Mouse (Mus musculus) embryonic stem cell, embryonic (primary cell): ENCODE results near the gene Ncs1.

Source experiments
- CTCF ChIA-PET, 4 experiments: fragments of 300-600 bp in 2 of 4; fragments of 350-600 bp in 2 of 4; sonication (Branson Sonifier 250); formaldehyde crosslinking; loops; one replicate each; lab custom pipeline; 2022; ENCODE audit warnings: inconsistent platforms in 2 of 4; lab: Charles Lee
- POLR2A ChIA-PET, 4 experiments: fragments of 300-600 bp in 2 of 4; fragments of 350-600 bp in 2 of 4; sonication (Branson Sonifier 250); formaldehyde crosslinking; loops; one replicate each; lab custom pipeline; 2022; ENCODE audit warnings: antibody characterized with exemption in 4 of 4, inconsistent platforms in 1 of 4; lab: Charles Lee

The Ncs1 gene

DNA sequence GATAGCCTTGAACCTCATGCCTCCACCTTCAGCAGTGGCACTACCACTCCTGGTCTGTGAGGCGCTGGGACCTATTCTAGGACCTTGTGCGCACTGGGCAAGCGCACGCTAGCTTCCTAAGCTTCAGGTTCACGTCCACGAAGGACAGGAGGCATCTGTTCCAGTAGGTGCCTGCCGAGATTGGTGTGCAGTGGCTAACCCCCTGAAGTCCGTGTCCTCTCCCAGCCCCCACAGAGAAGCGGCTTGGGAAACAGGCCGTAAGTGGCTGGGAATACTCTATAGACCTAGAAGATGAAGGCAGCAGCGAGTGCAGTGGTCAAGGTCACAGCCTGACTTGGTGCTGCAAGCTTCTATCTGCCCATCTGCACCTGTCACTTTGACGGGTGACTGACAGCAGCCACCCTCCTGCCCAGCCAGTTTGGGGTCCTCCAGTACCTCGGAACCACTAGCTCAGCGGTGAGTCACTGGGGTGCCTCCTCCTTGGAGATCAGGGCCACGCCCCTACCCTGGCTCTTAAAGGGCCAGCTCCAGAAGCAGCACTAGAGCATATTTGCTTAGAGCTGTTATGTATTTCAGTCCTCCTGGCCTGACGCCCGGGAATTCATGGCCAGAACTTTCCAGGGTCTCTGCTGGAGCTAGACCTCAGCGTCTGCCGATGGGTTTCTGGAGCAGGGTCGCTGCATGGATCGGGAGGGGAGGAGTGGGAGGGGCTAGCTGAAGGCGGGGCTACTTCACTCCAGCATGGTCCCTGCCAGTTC, 13.2 kb downstream of the Ncs1 start:
- POLR2A ChIA-PET: interaction anchor here in 3 of 4 experiments (0.6 to 5.2 kb wide), 21 partner anchors 9 to 452 kb away, joined by 3 to 32 read pairs (median 5); partner anchors contain the start of genes Ncs1 (in 2 of the 3), Fnbp1 (in 1 of the 3) and Ntmt1 (in 1 of the 3)
- CTCF ChIA-PET: interaction anchor here (0.6 to 1.6 kb wide), 18 partner anchors 9 to 329 kb away, joined by 3 to 8 read pairs (median 3); partner anchors contain the start of gene Ptges (in 1 of the 4)

DNA sequence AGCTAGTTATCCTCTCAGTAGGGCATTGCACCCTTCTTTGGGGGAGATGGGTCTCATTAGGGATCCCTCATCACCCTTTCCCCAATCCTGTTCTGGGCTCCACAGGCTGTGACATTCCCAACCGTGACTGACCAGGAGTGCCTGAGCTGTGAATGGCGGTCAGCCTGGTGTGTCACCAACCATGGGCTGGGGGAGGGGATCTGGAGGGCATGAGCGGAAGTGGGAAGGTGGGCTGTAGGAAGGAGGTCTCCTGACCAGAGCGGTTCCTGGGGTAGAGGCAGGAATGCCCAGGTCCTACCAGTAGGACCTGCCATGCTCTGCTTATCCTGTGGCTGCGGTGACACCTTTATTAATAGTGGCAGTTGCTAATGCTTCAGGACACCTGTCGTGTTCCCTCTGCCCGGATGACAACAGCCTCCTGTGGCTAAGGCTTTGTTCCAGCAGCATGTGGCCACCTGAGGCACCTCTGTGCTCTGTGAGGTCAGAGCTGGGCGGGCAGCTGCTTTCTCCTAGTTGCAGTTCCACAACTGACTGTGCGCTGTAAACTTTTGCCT, 13.8 kb downstream of the Ncs1 start:
- ChIA-PET POLR2A (interaction anchor here in 3 of 4 experiments (0.6 to 5.2 kb wide), 17 partner anchors 8 to 452 kb away, joined by 3 to 32 read pairs (median 5); partner anchors contain the start of genes Ncs1 (in 2 of the 3), Fnbp1 (in 1 of the 3) and Ntmt1 (in 1 of the 3)), CTCF (interaction anchor here in 3 of 4 experiments (0.6 to 1.6 kb wide), 14 partner anchors 12 to 330 kb away, joined by 3 to 7 read pairs (median 3); partner anchors contain the start of gene Ptges (in 1 of the 3))

DNA sequence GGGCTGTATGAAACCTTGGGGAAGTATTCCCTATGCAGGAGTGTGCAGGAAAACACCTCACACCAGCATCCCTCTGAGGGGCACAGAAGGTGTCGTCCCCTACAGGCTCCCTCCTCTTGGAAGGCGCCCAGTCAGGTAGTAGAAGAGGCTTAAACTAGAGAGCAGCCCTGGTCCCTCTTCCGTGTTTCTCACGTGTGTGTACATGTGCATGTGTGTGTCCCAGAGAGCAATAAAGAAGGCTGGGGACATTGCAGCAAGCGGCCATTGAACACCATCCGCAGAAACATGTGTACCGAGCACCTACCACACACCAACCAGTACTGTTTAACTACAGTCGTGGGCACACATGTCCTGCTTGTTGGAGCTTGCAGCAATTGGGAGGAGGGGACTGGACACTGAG, 14.9 kb downstream of the Ncs1 start:
- ChIA-PET CTCF (interaction anchor here in 1 of 4 experiments (1.1 kb wide), 1 partner anchor 31 kb away, joined by 3 read pairs; no protein-coding TSS in a partner anchor), POLR2A (interaction anchor here in 1 of 4 experiments (1.2 kb wide), 1 partner anchor 19 kb away, joined by 3 read pairs; no protein-coding TSS in a partner anchor)

DNA sequence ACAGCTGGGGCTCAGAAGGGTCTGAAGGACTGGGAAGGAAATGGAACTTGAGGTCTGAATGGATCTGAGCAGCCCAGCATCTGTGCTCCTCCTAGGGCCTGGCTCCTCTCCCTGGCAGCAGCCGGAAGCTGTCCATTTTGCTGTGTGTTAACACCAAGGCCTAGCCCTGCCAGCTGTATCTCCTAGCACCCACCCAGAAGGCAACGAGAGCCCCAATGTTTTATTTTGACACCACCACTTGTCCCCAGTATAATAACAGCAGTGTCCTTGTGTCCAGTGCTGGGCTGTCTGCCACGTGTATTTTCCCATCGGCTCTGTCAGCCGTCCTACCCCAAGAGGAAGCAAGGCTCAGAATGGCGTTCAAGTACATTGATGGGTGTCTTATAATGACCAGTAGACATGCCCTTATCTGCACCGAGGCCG, 17.4 kb downstream of the Ncs1 start:
- CTCF ChIA-PET: interaction anchor here in 1 of 4 experiments (1.2 kb wide), 1 partner anchor 118 kb away, joined by 3 read pairs; no protein-coding TSS in a partner anchor
- POLR2A ChIA-PET: interaction anchor here in 2 of 4 experiments (0.5 to 1.4 kb wide), 4 partner anchors 14 to 194 kb away, joined by 3 to 6 read pairs (median 3); no protein-coding TSS in a partner anchor

DNA sequence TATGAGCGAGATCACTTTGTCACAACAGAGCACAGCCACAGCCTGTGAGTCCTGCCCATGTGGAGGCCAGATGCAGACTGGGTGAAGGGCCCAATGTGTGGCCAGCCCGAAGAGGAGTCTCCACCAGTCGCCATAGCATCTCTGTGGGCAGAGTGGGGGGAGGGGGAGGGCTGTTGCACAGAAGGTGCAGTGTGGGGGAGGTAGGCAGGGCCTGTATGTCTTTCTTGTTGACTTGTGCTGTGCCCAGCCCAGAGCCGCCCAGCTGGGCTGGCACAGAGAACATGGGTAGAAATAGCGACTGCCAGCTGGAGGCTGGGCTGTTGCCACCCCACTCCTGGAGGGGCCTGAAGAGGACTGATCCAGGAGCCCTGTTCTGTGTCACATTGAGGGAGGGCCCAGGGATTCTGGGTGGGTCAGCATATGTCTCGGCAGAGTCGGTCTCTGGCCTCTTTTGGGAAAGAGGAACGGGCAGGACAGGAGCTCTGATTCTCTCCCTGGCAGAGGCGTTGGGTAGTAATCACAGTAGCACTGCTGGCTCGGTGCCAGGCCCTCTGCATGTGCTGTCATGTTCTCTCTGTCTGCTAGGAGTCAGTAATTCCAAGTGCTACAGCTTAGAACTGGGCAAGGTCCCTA, 18.2 kb downstream of the Ncs1 start:
- ChIA-PET POLR2A (interaction anchor here in 1 of 4 experiments (0.5 to 1.4 kb wide), 5 partner anchors 9 to 195 kb away, joined by 3 read pairs; no protein-coding TSS in a partner anchor), CTCF (interaction anchor here in 1 of 4 experiments (0.8 to 1.2 kb wide), 2 partner anchors 36 to 117 kb away, joined by 3 read pairs; no protein-coding TSS in a partner anchor)

DNA sequence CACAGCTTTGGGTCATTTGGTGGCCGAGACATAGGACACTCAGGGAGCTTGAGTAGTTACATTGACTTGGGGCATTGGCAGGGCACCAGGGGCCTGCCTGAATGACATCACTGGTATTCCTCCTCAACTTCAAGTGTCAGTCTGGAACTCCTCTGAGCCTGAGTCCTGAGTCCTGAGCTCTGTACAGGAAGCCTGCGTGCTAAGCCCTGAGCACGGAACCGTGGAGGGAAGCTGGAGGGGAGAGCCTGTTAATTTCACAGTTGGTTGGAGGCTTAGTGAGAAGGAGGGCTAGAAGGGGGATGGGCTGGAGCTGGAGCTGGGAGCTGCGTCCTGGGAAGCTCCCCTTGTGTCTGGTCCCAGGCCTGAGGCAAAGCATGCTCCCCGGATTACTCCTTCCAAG, 21.8 kb downstream of the Ncs1 start:
- ChIA-PET CTCF (interaction anchor here in 2 of 4 experiments (0.5 to 1.6 kb wide), 6 partner anchors 9 to 192 kb away, joined by 3 to 5 read pairs (median 4); no protein-coding TSS in a partner anchor), POLR2A (interaction anchor here in 3 of 4 experiments (0.7 to 3.3 kb wide), 5 partner anchors 8 to 453 kb away, joined by 3 to 14 read pairs (median 6); no protein-coding TSS in a partner anchor)

DNA sequence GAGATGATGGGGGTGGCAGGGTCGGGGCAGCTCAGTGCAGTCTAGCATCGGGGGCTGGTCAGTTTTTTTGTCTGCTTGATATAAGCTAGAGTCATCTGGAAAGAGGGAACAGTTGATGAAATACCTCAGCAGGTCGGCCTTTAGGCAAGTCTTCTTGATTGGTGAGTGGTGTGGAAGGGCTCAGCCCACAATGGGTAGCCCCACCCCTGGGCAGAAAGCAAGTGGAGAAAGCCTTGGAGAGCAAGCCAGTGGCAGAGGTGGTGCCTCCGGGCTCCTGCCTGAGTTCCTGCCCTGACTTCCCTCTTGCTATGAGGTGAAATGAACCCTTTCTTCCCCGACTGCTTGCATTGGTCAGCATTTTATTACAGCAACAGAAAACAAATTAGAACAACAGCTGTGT, 23.0 kb downstream of the Ncs1 start:
- CTCF ChIA-PET: interaction anchor here in 2 of 4 experiments (0.7 to 1.1 kb wide), 2 partner anchors 11 to 36 kb away, joined by 3 read pairs; no protein-coding TSS in a partner anchor
- POLR2A ChIA-PET: interaction anchor here in 2 of 4 experiments (0.6 to 3.3 kb wide), 5 partner anchors 10 to 40 kb away, joined by 3 to 14 read pairs (median 3); no protein-coding TSS in a partner anchor

DNA sequence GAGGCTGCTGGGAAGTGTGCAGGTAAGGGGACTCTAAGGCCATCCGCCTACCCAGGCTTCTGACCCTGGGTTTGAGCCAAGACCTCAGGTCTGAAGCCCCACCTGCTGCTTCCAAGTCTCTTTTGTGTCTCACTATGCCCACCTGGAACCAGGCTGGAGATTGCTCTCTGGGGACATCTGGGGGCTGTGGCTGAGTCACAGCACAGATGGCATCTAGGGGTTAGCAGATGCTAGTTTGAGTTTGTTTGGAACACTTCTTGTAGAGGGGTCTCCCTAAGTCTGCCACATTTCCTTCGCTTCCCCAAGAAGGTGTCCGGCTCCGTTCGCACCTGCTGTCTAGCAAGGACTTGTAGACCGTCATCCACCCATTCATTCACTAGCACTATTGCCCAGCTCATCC, 23.6 kb downstream of the Ncs1 start:
- POLR2A ChIA-PET: interaction anchor here in 2 of 4 experiments (0.6 to 3.3 kb wide), 4 partner anchors 10 to 39 kb away, joined by 3 to 14 read pairs (median 4); no protein-coding TSS in a partner anchor
- CTCF ChIA-PET: interaction anchor here in 1 of 4 experiments (1.2 to 1.3 kb wide), 2 partner anchors 12 to 13 kb away, joined by 3 read pairs; no protein-coding TSS in a partner anchor

DNA sequence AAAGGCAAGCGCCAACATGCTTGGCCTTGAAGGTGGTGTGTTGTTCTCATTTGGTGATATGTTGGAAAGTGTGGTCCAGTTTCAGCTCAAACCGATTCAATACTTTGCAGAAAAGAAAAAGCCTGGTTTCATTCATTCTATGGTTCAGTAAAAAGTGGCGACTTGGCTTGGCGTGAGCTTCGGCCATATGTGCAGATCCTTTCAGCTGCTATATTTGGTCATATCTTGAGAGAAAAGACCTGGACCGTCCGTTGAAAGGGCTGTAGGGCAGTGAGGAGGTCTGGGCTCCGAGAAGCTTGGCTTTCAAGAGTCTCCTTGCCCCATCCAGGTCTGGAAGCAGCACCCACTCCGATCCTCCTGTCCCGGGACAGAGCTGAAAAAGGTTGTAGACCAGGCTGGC, 24.2 kb downstream of the Ncs1 start:
- ChIA-PET CTCF (interaction anchor here in 2 of 4 experiments (0.7 to 1.5 kb wide), 5 partner anchors 12 to 97 kb away, joined by 3 to 7 read pairs (median 4); no protein-coding TSS in a partner anchor), POLR2A (no interaction called here)

DNA sequence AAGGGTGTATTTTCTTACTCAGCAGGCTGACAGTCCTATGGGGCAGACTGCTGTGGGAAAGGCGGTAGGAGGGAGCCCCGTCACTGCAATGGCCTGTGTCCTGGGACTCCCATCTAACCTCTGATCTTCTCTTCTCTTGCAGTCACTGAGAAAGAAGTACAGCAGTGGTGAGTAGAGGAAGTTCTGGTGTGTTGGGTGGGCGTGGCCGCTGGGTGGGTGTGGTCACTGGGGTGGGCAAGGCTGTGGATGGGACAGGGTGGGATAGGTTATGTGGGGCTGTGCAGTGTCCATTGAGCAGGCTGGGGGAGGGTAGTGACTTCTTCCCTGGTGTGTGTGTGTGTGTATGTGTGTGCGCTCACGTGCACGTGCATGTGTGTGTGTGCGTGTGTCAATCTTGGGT, 24.8 kb downstream of the Ncs1 start:
- POLR2A ChIA-PET: no interaction called here
- CTCF ChIA-PET: interaction anchor here (0.7 to 1.5 kb wide), 10 partner anchors 13 to 379 kb away, joined by 3 to 7 read pairs (median 4); no protein-coding TSS in a partner anchor

DNA sequence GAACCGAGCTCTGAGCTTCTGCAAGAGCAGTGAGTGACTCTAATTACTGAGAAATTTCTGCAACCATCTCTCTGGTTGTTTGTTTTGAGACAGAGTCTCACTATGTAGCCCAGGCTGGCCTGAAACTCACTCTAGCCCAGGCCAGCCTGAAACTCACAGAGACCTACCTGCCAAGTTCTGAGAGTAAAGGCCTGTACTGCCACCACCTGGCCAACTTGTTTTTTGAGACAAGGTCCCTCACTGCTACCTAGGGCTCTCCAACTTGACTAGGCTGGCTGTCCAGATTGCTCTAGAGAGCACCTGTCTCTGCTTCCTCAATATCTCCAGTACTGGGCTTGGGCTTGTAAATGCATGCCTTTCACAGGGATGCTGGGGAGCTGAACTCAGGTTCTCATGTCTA, 25.4 kb downstream of the Ncs1 start:
- ChIA-PET CTCF (interaction anchor here (0.7 to 1.5 kb wide), 9 partner anchors 15 to 380 kb away, joined by 3 to 7 read pairs (median 4); no protein-coding TSS in a partner anchor), POLR2A (no interaction called here)

DNA sequence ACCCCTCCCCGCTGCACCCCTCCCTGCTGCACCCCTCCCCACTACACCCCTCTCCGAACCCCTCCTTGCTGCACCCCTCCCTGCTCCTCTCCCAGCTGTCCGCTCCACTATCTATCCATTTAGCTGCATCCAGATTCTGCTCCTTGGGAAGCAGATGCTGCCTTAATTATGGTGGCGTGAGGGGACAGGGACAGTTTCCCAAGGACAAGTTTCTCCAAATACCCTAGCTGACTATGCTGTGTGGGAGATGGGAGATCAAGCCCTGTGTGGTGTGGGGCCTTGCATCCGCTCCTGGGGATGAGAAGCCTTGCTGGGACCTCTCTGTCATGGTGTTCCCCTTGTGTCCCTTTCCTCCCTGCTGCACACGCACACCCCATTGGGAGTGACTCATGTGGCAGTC, 29.4 kb downstream of the Ncs1 start:
- POLR2A ChIA-PET: interaction anchor here in 1 of 4 experiments (1.3 kb wide), 1 partner anchor 49 kb away, joined by 3 read pairs; no protein-coding TSS in a partner anchor
- CTCF ChIA-PET: interaction anchor here in 1 of 4 experiments (1.4 to 2.6 kb wide), 2 partner anchors 14 to 24 kb away, joined by 4 to 5 read pairs; no protein-coding TSS in a partner anchor

DNA sequence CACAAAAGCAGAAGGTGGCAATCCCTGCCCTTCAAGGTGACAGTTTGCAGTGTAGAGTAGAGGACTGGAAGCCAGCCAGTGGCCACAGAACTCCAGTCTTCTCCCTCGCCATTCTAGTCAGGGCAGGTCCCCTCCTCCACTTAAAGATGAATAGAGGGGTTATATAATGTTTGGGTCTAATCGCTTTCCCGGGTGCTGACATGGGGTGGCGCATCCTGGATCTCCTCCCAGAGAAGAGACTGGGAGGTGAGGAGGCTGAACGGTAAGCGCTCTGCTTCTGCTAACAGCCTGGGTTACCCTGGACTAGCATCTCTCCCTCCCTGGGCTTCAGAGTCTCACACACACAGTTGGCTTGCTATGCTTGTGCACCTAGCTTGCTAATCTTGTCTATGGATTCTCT, 32.2 kb downstream of the Ncs1 start:
- ChIA-PET POLR2A (interaction anchor here in 2 of 4 experiments (1.0 to 2.2 kb wide), 4 partner anchors 13 to 26 kb away, joined by 3 to 7 read pairs (median 3); no protein-coding TSS in a partner anchor), CTCF (interaction anchor here in 3 of 4 experiments (0.5 to 2.9 kb wide), 8 partner anchors 11 to 104 kb away, joined by 3 to 10 read pairs (median 4); no protein-coding TSS in a partner anchor)

DNA sequence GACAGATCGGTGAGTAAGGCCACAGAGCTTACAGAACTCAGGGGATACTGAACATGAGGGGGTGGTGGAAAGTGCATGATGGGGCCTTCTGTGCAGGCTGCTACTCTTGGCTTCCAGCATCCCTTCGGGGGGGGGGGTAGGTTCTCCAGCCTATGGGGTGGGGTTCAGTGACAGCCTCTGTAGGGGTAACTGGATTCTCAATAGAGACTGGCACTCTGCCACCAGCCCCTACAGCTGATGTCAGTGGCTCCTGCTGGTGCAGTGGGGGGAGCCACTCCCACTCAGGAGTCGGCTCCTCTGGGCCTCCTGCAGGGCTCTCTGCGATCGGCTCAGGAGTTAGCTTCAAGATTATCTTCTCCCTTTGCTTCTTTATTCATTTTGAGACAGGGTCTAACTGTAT, 32.9 kb downstream of the Ncs1 start:
- CTCF ChIA-PET: interaction anchor here (0.5 to 2.9 kb wide), 13 partner anchors 10 to 809 kb away, joined by 3 to 10 read pairs (median 5); no protein-coding TSS in a partner anchor
- POLR2A ChIA-PET: interaction anchor here in 2 of 4 experiments (0.6 to 2.2 kb wide), 2 partner anchors 20 to 191 kb away, joined by 4 to 7 read pairs; no protein-coding TSS in a partner anchor

DNA sequence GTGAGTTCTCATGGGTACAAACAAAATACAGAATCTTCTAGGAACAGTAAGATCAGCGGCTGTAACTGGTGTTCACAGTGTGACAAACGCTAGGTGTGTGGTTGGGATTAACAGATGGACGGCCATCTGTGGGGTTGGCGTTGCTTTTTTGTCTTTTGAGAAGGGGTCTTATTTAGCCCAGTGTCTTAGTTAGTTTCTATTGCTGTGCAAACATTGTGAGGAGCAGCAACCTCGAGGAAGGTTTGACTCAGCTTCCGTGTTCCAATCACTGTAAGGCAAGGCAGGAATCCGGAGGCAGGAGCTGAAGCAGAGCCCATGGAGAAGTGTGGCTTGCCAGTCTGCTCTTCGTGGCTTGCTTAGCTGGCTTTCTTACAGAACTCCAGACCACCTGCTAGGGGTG, 35.5 kb downstream of the Ncs1 start:
- ChIA-PET POLR2A (interaction anchor here in 1 of 4 experiments (1.0 kb wide), 1 partner anchor 18 kb away, joined by 3 read pairs; no protein-coding TSS in a partner anchor), CTCF (interaction anchor here in 1 of 4 experiments (0.6 to 2.3 kb wide), 2 partner anchors 10 to 132 kb away, joined by 3 to 14 read pairs; no protein-coding TSS in a partner anchor)

DNA sequence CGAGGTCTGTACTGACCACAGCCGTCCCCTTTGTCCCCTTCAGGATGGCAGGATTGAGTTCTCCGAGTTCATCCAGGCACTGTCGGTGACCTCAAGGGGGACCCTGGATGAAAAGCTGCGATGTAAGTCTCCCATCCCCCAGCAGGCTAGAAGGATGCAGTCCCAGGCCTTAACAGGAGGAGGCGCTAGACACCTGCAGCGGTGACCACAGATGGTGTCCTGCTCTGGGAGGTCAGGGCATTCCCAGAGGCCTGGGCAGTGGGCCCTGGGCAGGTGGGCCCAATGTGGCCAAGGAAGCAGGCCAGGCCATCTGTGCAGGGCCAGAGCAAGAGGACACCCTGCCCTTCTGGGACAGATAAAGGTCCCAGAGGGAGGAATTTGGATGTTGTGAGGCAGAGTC, 36.6 kb downstream of the Ncs1 start:
- POLR2A ChIA-PET: interaction anchor here in 1 of 4 experiments (1.0 kb wide), 1 partner anchor 133 kb away, joined by 3 read pairs; no protein-coding TSS in a partner anchor
- CTCF ChIA-PET: interaction anchor here (0.5 to 2.3 kb wide), 19 partner anchors 9 to 453 kb away, joined by 3 to 14 read pairs (median 3); no protein-coding TSS in a partner anchor

DNA sequence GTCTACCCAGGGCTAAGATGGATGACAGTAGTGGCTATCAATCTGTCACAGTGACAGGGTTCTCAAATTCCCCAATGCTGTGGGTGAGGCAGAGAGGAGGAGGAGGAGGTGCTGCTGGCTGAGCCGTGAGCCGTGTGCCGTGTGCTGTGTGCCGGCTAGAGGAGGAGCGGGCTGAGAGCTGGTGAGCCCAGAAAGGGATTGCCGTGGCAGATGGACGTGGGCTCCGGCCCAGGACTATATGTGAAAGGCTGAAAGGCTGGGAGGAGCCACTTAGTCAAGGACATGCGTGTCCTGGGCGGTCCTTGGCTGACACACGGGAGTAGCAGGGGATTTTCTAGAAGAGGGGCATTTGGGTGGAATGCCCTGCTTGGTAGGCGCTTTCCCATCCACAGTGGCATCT, 37.3 kb downstream of the Ncs1 start:
- CTCF ChIA-PET: interaction anchor here (0.5 to 2.3 kb wide), 16 partner anchors 8 to 454 kb away, joined by 3 to 14 read pairs (median 4); no protein-coding TSS in a partner anchor
- POLR2A ChIA-PET: no interaction called here
